Mouse (Mus musculus): ENCODE results near the gene Pir.

- TF ChIP-seq CTCF (IDR thresholded peaks at IDR 0.05; ENCODE audit: low read depth) (no peak), EP300 (IDR thresholded peaks at IDR 0.05; ENCODE audit: low read depth) (no peak)
These were observed 49.4 kb downstream of the Pir start for GRCm38 (mm10) chrX:164318554-164318953.
